Mouse (Mus musculus) liver, adult (tissue): ENCODE data around the gene Rasal1.

Experiments used
- GATA4 ChIP-seq: IDR thresholded peaks from 2 replicates; pipeline ENCODE4 v1.6.1; 2014; ENCODE audit warnings: mild to moderate bottlenecking, low read length; ENCODE audit not compliant: insufficient replicate concordance

The Rasal1 gene

DNA sequence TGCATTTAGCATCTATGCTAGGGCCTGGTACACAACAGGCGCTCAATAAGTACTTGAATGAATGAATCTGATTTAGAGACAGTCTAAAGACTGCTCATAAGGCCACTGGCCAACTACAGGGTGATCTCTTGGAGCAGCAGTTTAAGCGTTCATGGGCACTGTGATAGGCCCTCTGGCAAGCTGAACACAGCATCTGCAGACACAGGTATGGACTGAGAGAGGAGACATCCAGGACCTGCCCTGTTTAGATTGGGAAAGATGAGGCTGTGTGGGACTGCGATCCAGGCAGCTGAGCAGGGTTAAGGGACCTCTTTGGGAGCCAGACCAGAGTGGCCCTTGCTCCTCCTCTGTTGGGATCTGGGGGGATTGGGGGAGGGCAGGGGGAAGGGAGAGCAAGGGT, 63.2 kb downstream of the Rasal1 start, which contains the start of gene Dtx1:
Gene Dtx1 (minus strand): TSS at position 101 of the 400 bp plus-strand sequence.
- TF ChIP-seq GATA4: no peak

DNA sequence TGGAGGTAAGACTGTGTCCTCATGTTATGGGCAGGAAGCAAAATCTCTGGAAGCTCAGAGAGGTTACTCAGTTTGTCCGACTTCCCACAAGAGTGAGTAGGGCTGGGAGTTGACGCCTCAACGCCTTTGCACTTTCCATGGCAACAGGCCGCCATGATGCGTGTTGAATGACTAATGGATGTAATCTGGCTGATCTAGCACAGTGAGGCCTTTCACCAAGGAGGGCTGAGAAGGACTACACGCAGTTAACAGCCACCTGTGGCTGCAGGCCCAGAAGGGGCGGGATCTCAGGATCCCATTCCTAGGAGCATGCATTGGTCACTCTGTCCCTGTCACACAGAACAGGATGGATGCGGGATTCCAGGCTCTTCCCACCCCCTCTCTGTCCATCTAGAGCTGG, 64.1 kb downstream of the Rasal1 start:
- no peak for TF ChIP-seq GATA4

DNA sequence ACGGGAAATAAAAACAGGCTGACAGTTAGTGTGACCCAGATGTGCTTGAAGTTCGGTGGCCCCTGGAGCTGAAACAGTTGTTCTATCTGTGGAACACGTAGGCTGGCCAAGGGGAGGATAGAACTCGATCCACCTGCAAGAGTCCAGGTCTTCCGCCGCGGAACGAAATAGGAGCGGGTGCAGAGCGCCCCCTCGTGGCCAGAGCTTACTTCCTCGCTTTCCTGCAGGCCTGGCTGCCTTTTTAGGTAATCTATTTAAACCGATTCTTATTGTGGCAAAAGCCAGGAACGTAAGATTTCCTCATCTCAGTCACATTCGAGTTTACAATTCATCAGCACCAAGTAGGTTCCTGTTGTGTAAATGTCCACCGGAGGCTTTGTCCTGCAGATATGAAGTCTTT, 65.7 kb downstream of the Rasal1 start:
- no peak for TF ChIP-seq GATA4

DNA sequence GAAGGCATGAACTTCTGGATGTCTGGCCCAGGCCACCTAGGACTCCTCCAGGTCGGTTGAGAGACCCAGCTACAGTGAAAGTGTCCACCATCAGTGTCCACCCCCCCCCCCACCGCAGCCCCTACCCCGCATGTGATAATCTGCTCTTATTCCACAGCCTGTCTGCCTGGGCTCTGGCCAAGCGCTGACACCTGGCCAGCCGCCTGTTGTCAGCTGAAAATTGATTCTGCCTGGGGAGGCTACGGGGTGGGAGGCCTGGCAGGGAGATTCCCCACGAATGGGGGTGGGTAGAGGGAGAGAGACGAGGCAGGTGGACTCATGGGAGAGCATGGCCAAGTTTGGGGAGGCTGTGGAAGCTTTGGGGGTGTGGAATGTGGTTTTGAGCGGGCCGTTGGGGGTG, 68.5 kb downstream of the Rasal1 start:
- no peak for TF ChIP-seq GATA4

DNA sequence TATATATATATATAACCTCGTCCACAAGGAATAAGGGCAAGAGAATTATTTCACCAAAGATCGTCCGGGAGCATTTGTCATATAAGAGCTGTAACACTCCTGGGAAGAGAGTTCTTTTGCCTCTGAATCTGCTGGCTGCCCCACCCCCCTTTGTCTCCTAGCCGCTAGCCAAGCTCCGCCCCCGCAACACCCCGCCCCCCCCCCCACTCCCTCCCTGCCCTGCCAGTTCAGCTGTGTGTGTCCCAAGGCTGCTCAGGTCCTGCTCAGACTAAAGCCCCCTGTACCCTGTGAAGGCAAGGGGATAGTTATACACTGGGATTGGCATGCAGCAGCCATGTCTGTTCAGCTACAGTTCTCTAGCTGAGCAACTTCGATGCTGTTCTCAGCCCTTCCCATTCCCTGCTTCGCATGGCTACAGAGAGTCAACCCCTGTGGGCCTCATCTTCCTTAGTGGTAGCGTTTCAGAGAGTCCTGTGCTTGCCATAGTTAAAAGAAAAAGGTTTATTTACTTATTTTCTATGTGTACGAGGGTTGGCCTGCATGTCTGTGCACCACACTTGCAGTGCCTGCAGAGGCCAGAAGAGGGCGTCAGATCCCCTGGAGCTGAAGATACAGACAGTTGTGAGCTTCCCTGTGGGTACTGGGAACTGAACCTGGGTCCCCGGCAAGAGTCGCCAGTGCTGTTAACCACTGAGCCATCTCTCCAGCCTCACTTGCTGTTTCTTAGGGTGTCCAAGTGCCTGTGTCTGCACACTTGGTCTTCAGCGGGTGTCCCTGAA, 70.2 kb downstream of the Rasal1 start:
- no peak for TF ChIP-seq GATA4

DNA sequence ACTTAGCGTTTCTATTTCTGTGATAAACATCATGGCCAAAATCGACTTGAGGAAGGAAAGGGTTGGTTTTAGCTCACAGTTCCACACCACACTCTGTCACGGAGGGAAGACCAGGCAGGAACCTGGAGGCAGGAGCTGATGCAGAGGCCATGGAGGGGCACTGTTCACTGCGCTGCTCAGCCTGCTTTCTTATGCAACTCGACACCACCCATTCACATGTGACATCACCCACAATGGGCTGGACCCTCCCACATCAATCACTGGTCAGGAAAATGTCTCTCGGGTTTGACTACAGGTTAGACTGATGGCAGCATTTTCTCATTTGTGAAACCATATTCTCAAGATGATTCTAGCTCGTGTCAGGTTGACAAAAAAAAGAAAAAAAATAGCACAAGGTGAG, 72.4 kb downstream of the Rasal1 start:
- TF ChIP-seq GATA4: no peak

DNA sequence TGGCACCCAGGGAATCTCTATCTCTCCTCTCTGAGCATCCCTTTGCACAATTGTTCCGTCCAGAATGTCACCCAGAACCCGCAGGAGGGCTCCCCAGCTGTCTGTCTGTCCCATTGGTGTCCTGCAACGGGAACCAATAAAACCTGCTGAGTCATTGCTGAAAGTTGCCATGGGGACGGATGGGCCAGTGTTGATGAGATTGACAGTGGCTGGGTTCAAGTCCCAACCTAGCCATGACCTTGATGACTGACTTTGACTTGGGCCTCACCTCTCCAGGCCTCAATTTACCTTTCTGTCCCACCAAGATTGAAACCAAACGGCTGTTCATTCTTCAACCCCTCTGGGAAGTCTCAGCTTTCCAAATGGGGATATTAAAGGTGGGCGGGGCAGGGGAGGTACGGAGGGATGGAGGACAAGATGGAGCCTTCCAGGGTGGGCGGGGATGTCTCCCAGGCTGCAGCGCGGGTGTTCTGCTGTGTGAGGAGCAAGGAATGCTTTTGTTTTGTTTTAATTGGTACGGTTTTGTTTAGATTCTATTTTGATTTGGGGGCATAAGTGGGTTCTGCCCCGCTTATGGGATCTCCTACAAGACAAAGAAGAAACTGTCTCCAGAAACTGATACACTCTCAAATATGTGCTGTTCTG, 77.3 kb downstream of the Rasal1 start:
- no peak for TF ChIP-seq GATA4
